Mouse (Mus musculus) common myeloid progenitor, adult 5-6 weeks (primary cell): ENCODE measurements around the gene Vstm5. TPM values are rescaled to one million over a fixed set of nuclear protein-coding genes. Genes with fewer than 3 reads are reported as not detected.
"Not testable (repeated sequence)": the region's sequence is repeated elsewhere in the genome, so short reads cannot be mapped to it uniquely, and the experiment has no call there.

Experiments used
- ATAC-seq: replicated peaks from 2 replicates; pipeline ENCODE4 v1.8.0; 2016; ENCODE audit warnings: low read depth, mild to moderate bottlenecking, moderate TSS enrichment, inconsistent platforms; ENCODE audit not compliant: poor library complexity, severe bottlenecking
- total RNA-seq: library from RNA; stranded (forward); fragments of 200-1000, 187-1606 nt; gene quantifications from 2 replicates; pipeline ENCODE4 v1.2.3, GENCODE M21; 2017

Gene Vstm5
- total RNA-seq = 1.0 TPM in 1 of 2 replicates, not detected in the other

DNA sequence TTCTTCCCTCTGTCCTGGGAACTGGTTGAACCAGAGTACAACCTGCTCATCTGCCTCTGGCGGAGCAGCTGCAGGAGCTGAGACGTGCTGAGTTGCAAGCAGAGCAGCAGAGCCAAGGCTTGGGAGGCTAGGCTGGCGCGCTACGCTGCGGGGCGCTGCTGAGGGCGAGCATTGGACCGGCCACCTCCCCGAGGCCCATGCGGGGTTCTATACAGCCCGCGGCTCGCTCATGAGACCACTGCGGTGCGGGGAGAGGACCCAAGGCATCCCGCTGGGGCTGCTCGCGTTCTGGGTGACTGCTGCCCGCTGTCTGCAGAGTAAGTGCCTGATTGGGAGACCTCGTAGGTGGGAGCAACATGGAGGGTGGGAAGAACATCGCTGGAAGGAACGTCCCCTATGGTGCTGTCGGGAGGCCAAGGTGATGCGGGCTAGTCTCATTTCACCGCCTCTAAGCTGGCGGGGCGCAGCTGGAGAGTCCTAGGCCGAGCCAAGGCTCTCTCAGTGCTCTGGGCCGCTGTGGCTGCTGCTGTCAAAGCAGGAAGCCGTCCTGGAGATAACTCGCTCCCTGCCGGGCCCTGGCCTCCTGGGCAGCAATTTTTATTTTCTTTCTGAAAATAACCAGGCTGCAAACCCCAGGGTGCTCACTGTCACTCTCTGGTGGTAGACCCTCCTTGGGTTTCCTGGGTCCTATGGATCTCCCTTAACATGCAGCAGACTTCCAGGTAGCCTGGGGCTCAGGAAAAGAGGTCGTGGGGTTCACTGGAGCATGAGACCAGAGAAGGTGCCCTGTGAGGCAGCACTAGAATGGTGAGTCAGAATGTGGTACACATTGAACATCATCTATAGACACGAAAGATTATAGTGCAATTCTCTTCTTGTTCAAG lies at the start of gene Vstm5:
TSS of gene Vstm5 (plus strand) at position 4 of the 884 bp plus-strand sequence.
- ATAC-seq = peak; percentile 61

DNA sequence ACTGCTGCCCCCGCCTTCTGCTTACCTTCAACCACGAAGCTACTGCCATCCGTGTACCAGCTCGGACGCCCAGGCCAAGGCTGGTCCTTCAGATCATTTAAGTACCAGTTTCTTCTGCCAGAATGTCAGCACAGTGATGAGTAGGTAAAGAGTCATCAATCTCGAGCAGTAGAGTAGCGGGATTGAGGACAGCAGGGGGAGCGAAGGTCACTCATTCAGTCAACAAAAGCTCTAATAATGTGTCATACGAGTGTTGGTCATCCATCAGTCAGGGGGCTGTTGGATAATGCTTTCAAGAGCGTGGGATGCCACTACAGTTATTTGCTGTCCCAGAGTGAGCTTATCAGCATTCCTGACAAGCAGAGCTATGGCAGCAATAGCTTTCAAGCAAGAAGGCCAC lies 44.0 kb upstream of the Vstm5 start:
- not testable (repeated sequence) for ATAC-seq

DNA sequence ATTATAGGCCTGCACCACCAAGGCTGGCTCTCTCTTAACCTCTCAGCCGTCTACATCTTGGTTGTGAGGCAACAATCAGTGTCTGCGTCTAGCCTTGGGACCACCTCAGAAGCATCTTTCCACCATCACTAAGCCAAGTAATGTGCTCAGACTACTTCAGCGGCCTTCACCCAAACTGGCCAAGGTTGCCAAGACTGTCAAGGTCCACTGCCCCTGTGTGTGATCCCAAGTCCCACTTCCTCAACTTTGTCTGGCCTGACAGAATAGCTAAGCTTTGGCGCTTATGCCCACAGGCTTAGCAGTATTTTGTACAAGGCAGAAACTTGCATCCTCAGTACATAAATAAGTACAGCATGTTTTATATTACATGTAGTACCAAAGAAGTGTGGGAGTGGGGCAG lies 32.2 kb upstream of the Vstm5 start:
- no peak for ATAC-seq

DNA sequence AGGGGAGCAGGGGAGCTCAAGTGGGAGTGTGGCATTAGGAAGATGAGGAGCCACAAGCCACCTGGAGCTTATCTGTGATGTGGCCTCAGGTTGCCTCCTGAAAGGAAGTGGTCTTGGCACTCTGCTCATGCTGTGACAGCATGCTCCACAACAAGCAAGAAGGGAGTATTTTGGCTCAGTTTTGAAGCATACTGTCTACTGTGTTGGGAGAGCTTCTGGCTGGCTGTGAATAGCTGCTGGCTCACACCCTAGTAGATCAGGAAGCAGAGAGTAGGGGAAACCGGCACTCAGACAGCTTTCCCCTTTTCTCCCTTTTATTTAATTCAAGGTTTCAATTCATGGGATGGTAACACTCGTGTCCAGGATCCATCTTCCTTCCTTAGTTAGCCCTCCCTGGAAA lies 29.5 kb upstream of the Vstm5 start:
- ATAC-seq = no peak

DNA sequence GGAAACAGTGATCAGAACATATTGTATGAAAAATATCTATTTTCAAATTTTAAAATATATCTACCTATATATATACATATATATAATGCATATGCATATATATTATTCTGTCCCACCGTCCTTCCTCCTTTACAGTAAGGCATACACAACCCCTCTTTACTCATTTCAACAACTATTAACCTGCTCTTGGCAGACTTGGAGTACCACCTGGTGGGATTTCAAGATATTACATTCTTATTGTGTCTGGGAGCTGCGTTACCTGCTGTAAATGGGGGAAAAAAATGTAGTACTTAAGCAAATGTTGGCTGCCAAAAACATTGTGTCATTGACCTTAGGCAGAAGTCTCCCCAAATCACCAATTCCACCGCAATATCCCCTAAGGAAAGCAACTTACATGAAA lies 27.0 kb upstream of the Vstm5 start:
- ATAC-seq = no peak

DNA sequence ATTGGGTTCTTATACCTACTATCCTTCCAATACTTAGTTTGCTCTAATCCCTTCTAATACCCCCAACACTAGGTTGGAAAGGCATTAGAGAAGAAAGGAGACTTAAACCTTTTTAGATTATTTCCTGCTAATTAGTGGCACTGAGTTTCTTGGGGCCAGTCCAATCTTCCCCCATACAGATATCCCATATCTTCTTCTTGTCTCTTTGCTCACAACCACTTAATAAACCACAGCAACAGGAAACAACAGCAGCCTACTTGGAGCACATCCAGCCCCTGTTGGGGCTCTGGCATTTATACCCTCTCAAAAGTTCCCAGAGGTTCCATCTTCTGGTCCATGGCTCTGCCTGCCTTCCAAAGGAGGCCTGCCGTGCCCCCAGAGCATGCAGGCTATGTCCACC lies 25.1 kb upstream of the Vstm5 start:
- no peak for ATAC-seq

DNA sequence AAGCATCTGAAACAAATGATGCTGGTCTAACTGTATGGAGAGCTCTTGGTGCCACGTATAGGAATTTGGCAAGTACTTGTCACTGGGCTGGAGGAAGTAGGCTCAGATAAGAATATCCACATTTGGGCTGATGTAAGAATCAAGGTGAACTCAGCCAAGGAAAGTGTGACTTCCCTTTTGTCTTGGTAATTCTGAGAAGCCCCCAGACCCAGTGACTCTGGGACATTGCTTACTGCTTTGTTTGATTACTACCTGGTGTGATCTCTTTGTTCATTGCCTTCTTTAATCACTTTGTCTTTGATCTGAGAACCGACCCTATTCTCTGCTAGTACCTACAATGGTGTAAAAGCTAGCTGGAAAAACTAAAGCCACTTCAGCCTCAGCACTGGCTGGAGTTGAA lies 13.9 kb upstream of the Vstm5 start:
- ATAC-seq = no peak

DNA sequence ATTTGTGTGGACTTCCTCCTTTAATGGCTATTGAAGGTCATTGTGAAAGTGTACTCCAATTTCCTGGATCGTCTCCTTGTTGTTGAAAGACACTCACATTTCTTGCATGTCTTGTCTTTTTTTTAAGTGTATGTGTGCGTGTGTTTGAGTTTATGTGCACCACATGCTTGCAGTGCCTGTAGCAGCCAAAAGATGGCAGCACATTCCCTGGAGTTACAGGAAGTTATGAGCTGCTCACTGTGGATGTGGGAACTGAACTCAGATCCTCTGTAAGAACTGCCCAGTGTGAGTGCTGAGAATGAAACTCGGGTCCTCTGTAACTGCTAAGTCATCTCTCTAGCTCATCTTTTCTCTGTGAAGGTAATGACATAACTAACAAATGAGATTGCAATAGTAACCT lies 6.4 kb upstream of the Vstm5 start:
- ATAC-seq = no peak

DNA sequence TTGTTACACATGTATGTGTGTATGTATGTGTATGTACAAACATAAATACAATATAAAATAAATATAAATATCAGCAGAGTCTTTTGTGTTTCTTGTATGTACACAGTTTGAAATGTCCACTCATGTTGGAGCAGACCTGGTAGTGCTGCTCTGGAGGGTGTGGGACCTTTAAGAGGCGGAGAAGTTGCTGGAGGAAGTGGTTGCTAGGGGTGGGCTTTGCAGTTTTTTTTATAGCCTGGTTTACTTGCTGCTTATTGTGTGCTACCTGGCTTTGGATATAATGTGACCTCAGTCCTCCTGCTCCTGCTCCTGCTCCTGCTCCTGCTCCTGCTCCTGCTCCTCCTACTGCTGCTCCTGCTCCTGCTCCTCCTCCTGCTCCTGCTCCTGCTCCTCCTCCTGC lies 5.2 kb upstream of the Vstm5 start:
- no peak for ATAC-seq

DNA sequence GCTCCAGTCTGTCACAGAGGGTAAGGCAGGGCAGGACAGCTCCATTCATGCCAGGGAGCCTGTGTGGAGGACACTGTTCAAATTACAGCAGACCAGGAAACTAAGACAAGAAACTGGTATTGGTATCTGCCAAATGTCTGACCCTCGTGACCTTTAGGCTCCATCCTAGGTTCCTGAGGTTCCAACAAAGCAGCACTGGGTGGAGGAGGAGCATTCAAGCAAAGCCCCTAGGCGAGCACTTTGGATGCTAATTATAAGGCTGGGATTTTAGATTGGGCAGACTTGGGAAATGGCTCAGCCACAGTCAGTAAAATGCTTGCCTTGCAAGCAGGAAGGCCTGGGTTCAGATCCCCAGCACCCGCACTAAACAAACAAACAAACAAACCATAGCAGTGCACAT lies 2.9 kb upstream of the Vstm5 start:
- no peak for ATAC-seq

DNA sequence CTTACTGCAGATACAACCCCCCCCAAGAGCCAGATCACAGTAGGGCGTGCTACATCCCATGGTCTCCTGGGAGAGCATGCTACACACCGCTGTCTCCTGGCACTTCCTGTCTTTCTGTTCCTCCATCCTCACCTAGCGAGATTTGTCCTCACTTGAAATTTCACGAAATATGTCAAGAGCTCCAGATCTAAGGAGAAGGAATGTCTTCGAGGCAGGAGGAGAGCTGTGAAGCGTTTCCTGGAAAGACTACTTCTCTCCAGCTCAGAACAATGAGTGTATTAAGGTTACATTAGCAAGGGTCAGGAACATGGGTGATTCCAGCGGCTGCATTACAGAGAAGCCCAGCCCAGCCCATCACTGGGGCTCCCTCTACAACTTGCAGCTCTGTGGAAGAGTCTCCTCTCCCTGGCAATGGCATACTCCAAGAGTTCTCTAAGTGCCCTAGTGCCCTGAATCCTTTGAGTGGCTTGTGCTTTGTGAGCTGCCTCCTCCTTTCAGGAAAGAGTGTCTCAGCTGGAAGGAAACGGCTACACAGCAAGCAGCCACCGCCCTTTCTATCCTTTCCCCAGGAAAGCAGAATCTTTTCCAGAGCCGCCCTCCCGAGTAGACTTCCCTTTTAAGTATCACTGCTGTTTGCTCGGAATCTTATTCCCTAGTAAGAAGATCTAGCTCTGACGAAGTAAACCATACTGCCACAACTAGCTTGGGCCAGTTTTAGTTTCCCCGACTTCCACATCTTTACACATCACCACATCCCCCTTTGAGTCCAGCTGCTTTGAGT lies 1.1 kb upstream of the Vstm5 start:
- no peak for ATAC-seq

DNA sequence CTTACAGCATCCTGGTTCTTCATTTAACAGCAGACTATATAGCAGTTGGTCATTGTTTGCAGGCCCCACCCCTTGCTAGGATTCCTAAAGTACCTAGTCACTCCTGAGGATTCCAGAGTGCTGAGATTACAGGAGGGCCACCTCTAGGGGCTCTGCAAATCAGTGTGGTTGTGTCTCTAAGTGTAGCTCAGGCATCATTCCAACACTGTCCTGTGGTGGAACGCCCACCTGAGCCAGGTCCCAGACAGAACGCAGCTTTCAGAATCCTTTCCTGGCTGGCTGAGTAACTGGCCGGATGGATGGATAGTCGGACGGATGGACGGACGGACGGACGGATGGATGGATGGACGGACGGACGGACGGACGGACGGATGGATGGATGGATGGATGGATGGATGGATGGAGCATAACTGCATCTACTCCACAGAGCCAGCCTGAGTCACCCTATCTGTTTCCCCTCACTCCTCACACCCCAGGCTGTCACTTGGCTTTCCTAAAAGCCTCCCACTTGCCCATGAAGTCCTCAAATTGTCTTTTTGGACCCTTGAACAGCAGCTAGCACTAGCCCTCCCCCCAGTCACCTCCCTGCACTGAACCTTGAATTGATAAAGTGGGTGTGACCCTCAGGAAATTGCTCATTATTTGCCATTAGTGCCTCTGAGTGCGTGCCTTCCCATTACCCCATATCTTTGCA lies 401 bp upstream of the Vstm5 start:
- peak; percentile 7; the same call in 1 of the 2 replicates for ATAC-seq

DNA sequence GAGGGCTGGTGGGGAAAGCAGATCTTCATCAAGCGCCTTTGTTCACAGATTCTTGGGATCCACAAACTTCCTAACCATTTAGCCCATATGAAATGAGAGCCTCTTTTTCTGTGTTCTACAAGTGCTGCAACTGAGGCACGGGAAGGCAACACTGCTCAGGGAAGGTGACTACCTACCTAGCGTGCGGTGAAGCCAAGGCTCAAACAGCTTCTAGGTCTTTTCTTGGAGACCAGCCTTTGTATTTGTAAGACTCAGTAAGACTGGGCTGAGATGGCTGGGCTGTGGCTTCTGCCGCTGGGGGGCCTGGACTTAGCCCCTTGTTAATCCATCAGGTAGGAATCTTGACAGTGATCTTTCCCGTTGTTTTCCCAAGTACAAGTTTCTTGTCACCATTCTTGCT lies 1.2 kb downstream of the Vstm5 start:
- no peak for ATAC-seq

DNA sequence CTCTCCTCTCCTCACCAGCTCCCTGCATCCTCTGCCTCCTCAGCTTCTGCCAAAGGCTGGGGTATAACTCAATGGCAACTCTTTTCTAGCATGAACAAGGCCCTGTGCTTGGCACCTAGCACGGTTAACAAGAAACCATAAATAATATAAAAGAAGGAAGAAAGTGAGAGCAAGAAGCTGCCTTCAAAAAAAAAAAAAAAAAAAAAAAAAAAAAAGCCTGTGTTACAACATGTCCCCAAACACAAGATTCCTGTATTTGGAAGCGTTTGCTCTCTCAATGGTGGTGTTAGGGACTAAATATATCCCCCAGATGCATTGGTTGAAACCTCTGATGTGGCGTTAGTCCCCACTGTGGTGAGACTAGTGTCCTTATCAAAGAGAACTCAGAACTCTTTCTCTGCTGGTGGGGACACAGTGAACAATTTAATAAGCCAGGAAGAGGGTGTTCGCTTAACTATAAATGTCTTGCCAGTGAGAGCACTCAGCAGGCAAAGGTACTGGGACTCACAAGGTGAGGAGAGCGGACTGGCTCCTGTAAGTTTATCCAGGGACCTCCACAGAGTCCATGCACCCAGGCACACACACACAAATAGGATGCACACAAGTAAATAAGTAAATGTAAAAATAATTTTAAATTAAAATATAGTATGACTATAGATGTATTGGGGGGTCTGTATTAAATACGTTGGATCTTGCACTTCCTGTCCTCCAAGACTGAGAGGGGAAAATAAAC lies 2.2 kb downstream of the Vstm5 start:
- no peak for ATAC-seq

DNA sequence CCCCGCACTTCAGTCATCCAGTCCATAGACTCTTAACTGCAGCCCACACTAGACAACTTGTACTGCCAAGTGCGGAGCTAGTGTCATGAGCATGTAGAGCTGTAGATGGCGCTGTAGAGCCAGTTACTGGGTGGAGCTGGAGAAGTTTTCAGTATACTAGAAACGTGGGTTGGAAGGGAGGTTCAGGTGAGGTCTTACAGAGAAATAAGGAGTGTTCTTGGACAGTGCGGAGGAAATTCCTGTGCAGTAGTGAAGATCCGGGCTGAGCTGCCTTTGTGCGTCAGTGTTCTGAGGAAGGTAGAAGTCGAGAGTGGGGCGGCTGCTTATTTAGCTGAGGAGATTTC lies 2.7 kb downstream of the Vstm5 start:
- peak; percentile 75 for ATAC-seq

DNA sequence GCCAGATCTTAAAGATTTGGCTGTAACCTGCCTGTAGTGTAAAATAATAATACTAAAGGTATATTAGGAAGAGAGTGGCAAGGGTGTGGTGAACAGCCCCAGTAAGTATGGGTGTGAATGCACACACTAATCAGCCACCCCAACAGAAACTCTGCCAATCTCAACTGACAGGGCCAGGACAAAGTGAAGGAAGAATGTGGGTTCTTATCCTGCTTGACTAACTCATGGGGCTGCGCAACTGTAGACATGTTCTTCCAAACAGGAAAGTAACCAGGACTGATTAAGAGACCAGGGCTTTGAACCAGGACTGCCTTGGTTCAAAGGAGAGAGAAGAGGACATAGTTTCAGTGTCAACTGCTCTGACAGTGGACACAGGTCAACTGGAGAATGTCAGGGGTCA lies 3.3 kb downstream of the Vstm5 start:
- no peak for ATAC-seq

DNA sequence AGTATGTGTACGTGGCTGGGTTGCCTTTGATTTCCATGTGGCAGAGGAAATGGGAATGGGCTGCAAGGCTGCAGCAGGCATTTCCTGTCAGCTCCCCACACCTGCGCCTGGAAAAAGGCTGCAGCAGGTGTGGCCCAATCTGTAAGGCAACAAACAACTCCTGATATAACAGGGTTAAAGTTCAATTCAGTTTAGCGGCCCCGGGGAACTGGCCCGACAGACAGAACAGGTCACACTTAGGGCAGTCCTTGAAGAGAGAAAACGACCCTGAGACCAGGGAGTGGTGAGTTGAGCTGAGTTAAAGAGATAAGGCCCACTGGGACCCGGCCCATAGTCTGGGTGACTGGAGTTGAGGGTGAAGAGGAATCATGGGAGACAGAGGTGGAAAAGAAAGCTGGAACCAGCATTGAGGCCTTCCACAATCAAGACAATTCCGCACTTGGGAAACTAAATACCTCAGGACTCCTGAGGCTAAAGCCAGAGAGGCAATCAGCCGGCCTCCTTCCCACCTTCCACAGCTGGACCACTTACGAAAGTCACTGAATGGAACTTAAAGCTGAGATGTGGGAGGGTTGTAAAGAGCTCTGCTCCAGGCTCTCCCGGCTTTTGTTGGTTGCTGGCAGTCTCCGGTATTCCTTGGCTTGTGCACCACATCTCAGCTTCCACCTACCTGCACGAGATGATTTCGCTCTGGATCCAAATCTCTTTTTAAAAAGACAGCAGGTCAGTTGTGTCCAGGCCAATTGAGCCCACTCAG lies 6.7 kb downstream of the Vstm5 start:
- no peak for ATAC-seq

DNA sequence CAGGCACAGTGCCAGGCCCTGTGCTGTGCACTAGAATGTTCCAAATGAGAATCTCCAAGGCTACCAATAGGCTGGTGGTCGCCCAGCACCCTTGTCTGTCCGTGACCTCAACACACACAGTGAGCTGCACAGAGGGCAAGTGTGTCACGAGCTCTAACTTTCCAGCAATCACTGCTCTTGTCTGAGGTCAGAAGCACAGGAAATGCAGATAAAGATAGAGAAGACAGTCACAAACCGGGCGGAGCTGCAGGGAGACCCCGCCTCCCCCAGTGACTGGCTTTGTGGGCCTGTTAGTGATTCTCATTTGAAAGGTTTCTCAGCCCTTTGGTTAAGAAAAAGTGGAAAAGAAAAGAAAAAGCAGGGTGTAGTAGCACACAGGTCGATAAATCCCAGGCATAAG lies 11.5 kb downstream of the Vstm5 start:
- ATAC-seq = peak; percentile 47

DNA sequence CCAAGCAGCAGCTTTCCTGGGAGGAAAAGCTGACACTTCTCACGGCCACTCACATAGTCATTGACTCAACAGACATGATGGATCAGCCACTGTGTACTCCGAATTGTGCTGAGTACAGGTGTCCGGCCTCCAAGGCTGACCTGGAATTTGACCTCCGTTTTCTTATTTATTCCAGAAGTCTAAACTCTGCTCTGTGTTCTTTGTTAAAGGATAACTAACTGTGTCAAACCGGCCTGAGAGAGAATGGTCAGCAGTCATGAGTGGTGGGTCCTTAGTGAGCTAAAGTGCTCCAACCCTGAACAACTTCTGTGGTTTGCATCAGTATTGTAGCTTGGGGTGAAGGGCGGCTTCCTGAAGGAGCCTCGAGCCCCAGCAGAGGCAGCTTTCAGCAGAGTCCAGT lies 13.4 kb downstream of the Vstm5 start:
- ATAC-seq = no peak

DNA sequence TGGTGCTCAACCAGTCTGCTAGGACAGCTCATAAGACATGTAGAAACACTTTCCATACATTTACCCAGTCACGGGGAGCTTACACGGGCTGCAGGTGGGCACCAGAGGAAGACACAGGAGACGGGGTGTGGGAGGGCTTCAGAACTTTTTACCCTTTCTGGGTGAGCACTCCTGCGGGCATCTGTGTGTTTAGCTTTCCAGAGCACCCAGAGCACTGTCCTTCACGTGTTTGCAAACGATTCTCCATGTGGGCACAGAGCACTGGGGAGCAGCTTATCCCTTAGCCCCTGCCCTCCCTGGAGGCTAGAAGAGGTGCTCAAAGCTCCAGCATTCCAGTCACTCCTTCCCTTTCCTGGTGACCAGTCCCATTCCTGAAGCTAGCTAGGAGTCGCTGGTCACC lies 15.7 kb downstream of the Vstm5 start:
- no peak for ATAC-seq
